Mouse (Mus musculus): ENCODE data around the gene Adap1. TPM values are rescaled to one million over a fixed set of nuclear protein-coding genes. Genes with fewer than 3 reads are reported as not detected.

Adap1 gene
- polyA plus RNA-seq, 1 experiment from 2014 or later, result 57.5 TPM

GRCm38 (mm10) chr5:139353946-139354345, 28.5 kb upstream of the Adap1 start:
- H3K4me1 ChIP-seq (ENCODE audit: control insufficient read depth, insufficient read depth, low read depth, low read length), result no peaks in the 10 kb centered on the region
- ATAC-seq, result no peak
- H3K9me3 ChIP-seq (ENCODE audit: control insufficient read depth, low read length), result no peaks in the 10 kb centered on the region
- H3K27ac ChIP-seq (ENCODE audit: low read depth, low read length), result no peak overlapping the region
- H3K4me3 ChIP-seq (ENCODE audit: low read length), result no peak overlapping the region
- H3K9ac ChIP-seq (ENCODE audit: low read depth, low read length), result no peak overlapping the region
- 90% methylated on average over 11 of the region's 11 CpGs for WGBS
- H3K27me3 ChIP-seq (replicated peaks; ENCODE audit: control insufficient read depth, insufficient read depth, low read length), result no peaks in the 10 kb centered on the region
- no peaks in the 10 kb centered on the region for H3K36me3 ChIP-seq (ENCODE audit: control insufficient read depth, insufficient read depth, low read length)
- H3K4me2 ChIP-seq (ENCODE audit: low read length), result no peak overlapping the region

GRCm38 (mm10) chr5:139353496-139353895, 28.1 kb upstream of the Adap1 start:
- no peaks in the 10 kb centered on the region for H3K4me1 ChIP-seq (ENCODE audit: control insufficient read depth, insufficient read depth, low read depth, low read length)
- no peak overlapping the region for H3K27ac ChIP-seq (ENCODE audit: low read depth, low read length)
- no peaks in the 10 kb centered on the region for H3K9me3 ChIP-seq (ENCODE audit: control insufficient read depth, low read length)
- H3K4me2 ChIP-seq (ENCODE audit: low read length), result no peak overlapping the region
- ATAC-seq, result no peak
- WGBS, result 57% methylated on average over 10 of the region's 10 CpGs
- H3K9ac ChIP-seq (ENCODE audit: low read depth, low read length), result no peak overlapping the region
- no peaks in the 10 kb centered on the region; the same call in 1 of the 2 replicates for H3K27me3 ChIP-seq (replicated peaks; ENCODE audit: control insufficient read depth, insufficient read depth, low read length)
- no peak overlapping the region for H3K4me3 ChIP-seq (ENCODE audit: low read length)
- H3K36me3 ChIP-seq (ENCODE audit: control insufficient read depth, insufficient read depth, low read length), result no peaks in the 10 kb centered on the region

DNA sequence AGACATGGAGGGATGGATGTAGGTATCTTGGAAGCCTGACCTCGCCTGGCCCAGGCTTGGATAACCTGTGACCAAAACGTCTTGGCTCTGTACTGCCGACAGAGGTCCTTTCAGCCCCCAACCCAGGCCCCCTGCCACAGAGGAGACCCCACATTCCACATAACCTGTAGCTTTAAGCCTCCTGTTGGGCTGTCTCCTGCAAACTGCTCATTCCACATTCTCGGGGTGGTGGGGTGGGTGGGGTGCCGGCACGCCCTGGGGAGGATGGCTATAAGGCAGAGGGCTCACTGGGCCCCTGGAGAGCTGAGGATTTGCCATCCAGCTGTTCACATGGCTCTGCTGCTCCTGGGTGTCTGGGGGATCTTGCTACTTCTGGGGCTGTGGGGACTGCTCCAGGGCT, 26.9 kb upstream of the Adap1 start, which contains the start of gene Cyp2w1:
TSS of gene Cyp2w1 (plus strand) at position 301 of the 400 bp plus-strand sequence.
- Histone ChIP-seq H3K27me3 (replicated peaks; ENCODE audit: control insufficient read depth, insufficient read depth, low read length) (no peaks in the 10 kb centered on the region; the same call in 1 of the 2 replicates), H3K9ac (ENCODE audit: low read depth, low read length) (no peak within 1 kb of the TSS), H3K9me3 (ENCODE audit: control insufficient read depth, low read length) (no peaks in the 10 kb centered on the region), H3K36me3 (ENCODE audit: control insufficient read depth, insufficient read depth, low read length) (no peaks in the 10 kb centered on the region), H3K27ac (ENCODE audit: low read depth, low read length) (no peak within 1 kb of the TSS), H3K4me1 (ENCODE audit: control insufficient read depth, insufficient read depth, low read depth, low read length) (no peaks in the 10 kb centered on the region), H3K4me2 (ENCODE audit: low read length) (no peak within 1 kb of the TSS), H3K4me3 (ENCODE audit: low read length) (no peak within 1 kb of the TSS)
- no peak for ATAC-seq
- WGBS, result 63% methylated on average over 6 of the region's 6 CpGs

DNA sequence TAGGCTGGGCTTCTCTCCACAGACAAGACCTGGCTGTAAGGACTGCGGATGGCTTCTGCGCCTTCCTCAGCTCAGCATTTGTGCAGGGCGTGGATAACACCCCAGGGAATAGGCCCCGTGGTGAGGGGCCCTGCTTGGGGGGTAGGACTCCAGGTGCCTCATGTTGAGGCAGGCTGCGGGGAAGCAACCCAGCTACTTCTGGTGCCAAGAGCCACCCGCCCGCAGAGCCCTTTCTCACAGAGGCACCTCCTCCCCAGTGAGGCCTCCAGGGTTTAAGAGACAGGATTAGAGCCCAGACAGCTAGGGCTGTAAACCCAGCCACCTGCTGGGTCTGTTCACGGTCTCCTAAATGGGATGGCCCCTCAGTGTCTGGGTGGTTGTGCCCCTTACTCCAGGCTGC, 26.2 kb upstream of the Adap1 start:
- WGBS, result 40% methylated on average over 8 of the region's 8 CpGs
- no peaks in the 10 kb centered on the region for H3K4me1 ChIP-seq (ENCODE audit: control insufficient read depth, insufficient read depth, low read depth, low read length)
- H3K9ac ChIP-seq (ENCODE audit: low read depth, low read length), result no peak overlapping the region
- ATAC-seq, result no peak
- no peaks in the 10 kb centered on the region for H3K36me3 ChIP-seq (ENCODE audit: control insufficient read depth, insufficient read depth, low read length)
- H3K27me3 ChIP-seq (replicated peaks; ENCODE audit: control insufficient read depth, insufficient read depth, low read length), result no peaks in the 10 kb centered on the region; the same call in 1 of the 2 replicates
- no peak overlapping the region for H3K4me2 ChIP-seq (ENCODE audit: low read length)
- H3K9me3 ChIP-seq (ENCODE audit: control insufficient read depth, low read length), result no peaks in the 10 kb centered on the region
- H3K4me3 ChIP-seq (ENCODE audit: low read length), result no peak overlapping the region
- H3K27ac ChIP-seq (ENCODE audit: low read depth, low read length), result no peak overlapping the region

DNA sequence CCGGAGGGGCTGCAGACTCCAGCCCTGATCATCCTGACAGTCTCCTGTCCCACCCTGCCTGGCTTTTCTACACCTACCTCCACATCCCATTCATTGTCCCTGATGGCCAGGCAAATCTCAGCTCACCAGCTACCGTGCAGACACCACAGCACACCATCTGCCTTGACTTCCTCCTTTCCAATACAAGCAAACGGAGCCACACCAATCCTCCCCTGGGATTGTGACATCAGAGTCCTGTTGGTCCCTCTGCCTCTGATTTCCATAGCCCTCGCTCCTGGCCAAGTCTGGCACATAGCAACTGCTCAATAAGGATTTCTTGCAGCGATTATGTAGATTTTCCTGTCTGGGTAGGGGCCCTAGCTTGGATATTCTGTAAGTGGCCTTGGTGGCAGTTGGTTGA, 25.7 kb upstream of the Adap1 start, which contains the start of gene Cox19:
TSS of gene Cox19 (minus strand) at position 285 of the 400 bp plus-strand sequence.
- Histone ChIP-seq H3K27ac (ENCODE audit: low read depth, low read length) (no peak within 1 kb of the TSS), H3K36me3 (ENCODE audit: control insufficient read depth, insufficient read depth, low read length) (no peaks in the 10 kb centered on the region), H3K4me2 (ENCODE audit: low read length) (no peak within 1 kb of the TSS), H3K4me1 (ENCODE audit: control insufficient read depth, insufficient read depth, low read depth, low read length) (no peaks in the 10 kb centered on the region), H3K9me3 (ENCODE audit: control insufficient read depth, low read length) (no peaks in the 10 kb centered on the region), H3K4me3 (ENCODE audit: low read length) (no peak within 1 kb of the TSS), H3K9ac (ENCODE audit: low read depth, low read length) (no peak within 1 kb of the TSS), H3K27me3 (replicated peaks; ENCODE audit: control insufficient read depth, insufficient read depth, low read length) (no peaks in the 10 kb centered on the region; the same call in 1 of the 2 replicates)
- no peak for ATAC-seq
- WGBS, result 54% methylated on average over 5 of the region's 5 CpGs

- Histone ChIP-seq H3K9me3 (ENCODE audit: control insufficient read depth, low read length) (no peaks in the 10 kb centered on the region), H3K27ac (ENCODE audit: low read depth, low read length) (no peak overlapping the region), H3K4me1 (ENCODE audit: control insufficient read depth, insufficient read depth, low read depth, low read length) (no peaks in the 10 kb centered on the region), H3K36me3 (ENCODE audit: control insufficient read depth, insufficient read depth, low read length) (no peaks in the 10 kb centered on the region), H3K9ac (ENCODE audit: low read depth, low read length) (no peak overlapping the region), H3K27me3 (replicated peaks; ENCODE audit: control insufficient read depth, insufficient read depth, low read length) (no peaks in the 10 kb centered on the region; the same call in 1 of the 2 replicates), H3K4me3 (ENCODE audit: low read length) (no peak overlapping the region), H3K4me2 (ENCODE audit: low read length) (no peak overlapping the region)
- WGBS, result 82% methylated on average over 6 of the region's 6 CpGs
- ATAC-seq, result no peak
Measured at GRCm38 (mm10) chr5:139349713-139350112, 24.3 kb upstream of the Adap1 start.

DNA sequence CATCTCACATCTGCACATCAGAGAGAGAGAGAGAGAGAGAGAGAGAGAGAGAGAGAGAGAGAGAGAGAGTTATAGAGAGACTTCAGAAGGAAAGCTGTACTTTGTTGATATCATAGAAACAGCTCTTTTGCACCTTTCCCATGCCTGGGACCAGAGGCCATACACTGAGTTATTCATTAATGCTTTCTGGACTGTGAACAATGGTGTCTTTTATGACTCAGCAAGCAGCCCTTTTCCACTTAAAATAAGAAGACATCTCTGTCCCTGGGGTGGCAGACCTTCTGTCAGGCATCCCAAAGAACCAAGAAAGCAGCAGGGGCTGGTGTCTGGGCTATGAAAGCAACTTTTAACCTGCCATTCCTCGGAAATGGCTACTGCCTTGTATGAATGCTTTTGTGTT, 21.8 kb upstream of the Adap1 start:
- WGBS, result 47% methylated on average over 1 of the region's 1 CpGs
- peaks cover 10% of the 10 kb centered on the region for H3K4me1 ChIP-seq (ENCODE audit: control insufficient read depth, insufficient read depth, low read depth, low read length)
- no peak overlapping the region for H3K9ac ChIP-seq (ENCODE audit: low read depth, low read length)
- no peak for ATAC-seq
- H3K4me3 ChIP-seq (ENCODE audit: low read length), result no peak overlapping the region
- no peak overlapping the region for H3K27ac ChIP-seq (ENCODE audit: low read depth, low read length)
- no peaks in the 10 kb centered on the region; the same call in 1 of the 2 replicates for H3K27me3 ChIP-seq (replicated peaks; ENCODE audit: control insufficient read depth, insufficient read depth, low read length)
- H3K36me3 ChIP-seq (ENCODE audit: control insufficient read depth, insufficient read depth, low read length), result peaks cover 4% of the 10 kb centered on the region; the same call in 1 of the 2 replicates
- no peak overlapping the region for H3K4me2 ChIP-seq (ENCODE audit: low read length)
- no peaks in the 10 kb centered on the region for H3K9me3 ChIP-seq (ENCODE audit: control insufficient read depth, low read length)

GRCm38 (mm10) chr5:139345364-139345714, 19.9 kb upstream of the Adap1 start:
- peak; percentile 70 for ATAC-seq
- no peaks in the 10 kb centered on the region for H3K9me3 ChIP-seq (ENCODE audit: control insufficient read depth, low read length)
- peaks cover 10% of the 10 kb centered on the region for H3K4me1 ChIP-seq (ENCODE audit: control insufficient read depth, insufficient read depth, low read depth, low read length)
- H3K4me3 ChIP-seq (ENCODE audit: low read length), result peak overlapping the region; percentile 67
- H3K27me3 ChIP-seq (replicated peaks; ENCODE audit: control insufficient read depth, insufficient read depth, low read length), result no peaks in the 10 kb centered on the region; the same call in 1 of the 2 replicates
- peaks cover 11% of the 10 kb centered on the region for H3K36me3 ChIP-seq (ENCODE audit: control insufficient read depth, insufficient read depth, low read length)
- H3K4me2 ChIP-seq (ENCODE audit: low read length), result peak overlapping the region; percentile 84
- peak overlapping the region; percentile 67; the same call in 1 of the 2 replicates for H3K27ac ChIP-seq (ENCODE audit: low read depth, low read length)
- H3K9ac ChIP-seq (ENCODE audit: low read depth, low read length), result peak overlapping the region; percentile 47
- 11% methylated on average over 5 of the region's 5 CpGs for WGBS

DNA sequence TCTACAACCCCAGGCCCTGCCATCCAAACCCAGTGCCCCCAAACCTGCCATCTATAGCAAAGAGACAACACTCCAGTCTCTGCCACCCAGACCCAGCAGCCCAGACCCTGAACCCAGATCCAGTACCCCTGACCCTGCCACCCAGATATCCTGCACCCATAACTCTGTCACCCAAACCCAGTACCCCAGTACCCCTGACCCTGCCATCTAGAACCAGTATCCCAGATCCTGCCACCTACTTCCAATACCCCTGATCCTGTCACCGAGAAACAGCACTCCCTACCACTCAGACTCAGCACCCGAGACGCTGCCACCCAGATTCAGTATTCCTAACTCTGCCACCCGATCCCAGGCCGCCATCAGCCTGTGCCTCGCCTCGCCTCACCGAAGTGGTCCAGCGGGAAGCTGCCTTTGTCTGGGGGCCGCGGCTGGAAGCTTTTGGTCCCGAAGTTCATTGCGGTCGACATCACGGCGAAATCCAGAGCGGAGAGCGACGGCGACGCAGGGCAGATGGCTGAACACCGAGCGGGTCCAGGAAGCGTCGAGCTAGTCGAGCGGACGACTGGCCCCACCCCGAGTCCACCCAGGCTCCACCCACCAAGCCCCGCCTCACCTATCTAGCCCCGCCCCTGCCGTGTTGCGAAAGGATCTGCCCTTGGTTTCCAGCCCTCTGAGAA, 19.4 kb upstream of the Adap1 start:
- 0% methylated on average over 33 of the region's 33 CpGs for WGBS
- Histone ChIP-seq H3K4me3 (ENCODE audit: low read length) (peak overlapping the region; percentile 67), H3K4me2 (ENCODE audit: low read length) (peak overlapping the region; percentile 84), H3K9ac (ENCODE audit: low read depth, low read length) (peak overlapping the region; percentile 79), H3K36me3 (ENCODE audit: control insufficient read depth, insufficient read depth, low read length) (peaks cover 16% of the 10 kb centered on the region), H3K27me3 (replicated peaks; ENCODE audit: control insufficient read depth, insufficient read depth, low read length) (no peaks in the 10 kb centered on the region; the same call in 1 of the 2 replicates), H3K9me3 (ENCODE audit: control insufficient read depth, low read length) (no peaks in the 10 kb centered on the region), H3K4me1 (ENCODE audit: control insufficient read depth, insufficient read depth, low read depth, low read length) (peaks cover 10% of the 10 kb centered on the region), H3K27ac (ENCODE audit: low read depth, low read length) (peak overlapping the region; percentile 68)
- peak; percentile 92 for ATAC-seq
